Mouse (Mus musculus) lung, embryonic 15.5 days (tissue): ENCODE measurements around the gene Rhoc. TPM values are rescaled to one million over a fixed set of nuclear protein-coding genes. Genes with fewer than 3 reads are reported as not detected.

Experiments
- ATAC-seq: fragments of 200-750 bp; cut with Nextera tagmentation; 2 replicates; pipeline ENCODE4 v1.8.0; 2017; ENCODE audit warnings: moderate number of reproducible peaks, borderline replicate concordance; ENCODE audit not compliant: low FRiP score, low TSS enrichment; ENCODE audit errors: extremely low read depth
- H3K27ac ChIP-seq: fragments of 300-500 bp; sonication (generic); 2 replicates; pipeline ENCODE4 v1.5.1; 2015; ENCODE audit warnings: moderate library complexity, mild to moderate bottlenecking, inconsistent platforms
- H3K27me3 ChIP-seq: fragments of 300-500 bp; sonication (generic); 2 replicates; pipeline ENCODE4 v1.6.1; 2015; ENCODE audit warnings: inconsistent platforms
- H3K36me3 ChIP-seq: fragments of 300-500 bp; sonication (generic); 2 replicates; pipeline ENCODE4 v1.6.1; 2015; ENCODE audit warnings: inconsistent platforms
- H3K4me1 ChIP-seq: fragments of 300-500 bp; sonication (generic); 2 replicates; pipeline ENCODE4 v1.6.1; 2015; ENCODE audit warnings: inconsistent platforms
- H3K4me2 ChIP-seq: fragments of 300-500 bp; sonication (generic); 2 replicates; pipeline ENCODE4 v1.6.1; 2015; ENCODE audit warnings: inconsistent platforms, mild to moderate bottlenecking, moderate library complexity
- H3K4me3 ChIP-seq: fragments of 300-500 bp; sonication (generic); 2 replicates; pipeline ENCODE4 v1.5.1; 2015; ENCODE audit warnings: mild to moderate bottlenecking, inconsistent platforms
- H3K9ac ChIP-seq: fragments of 300-500 bp; sonication (generic); 2 replicates; pipeline ENCODE4 v1.6.1; 2015; ENCODE audit warnings: inconsistent platforms
- H3K9me3 ChIP-seq: fragments of 300-500 bp; sonication (generic); 2 replicates; pipeline ENCODE4 v1.6.1; 2016; ENCODE audit warnings: inconsistent platforms
- WGBS: fragments of 180-500 bp; shearing (Covaris S2); methylation state at CpG from one replicate; pipeline ENCODE4 v1.1.7; 2015; 5-methylcytosine and 5-hydroxymethylcytosine counted together
- polyA plus RNA-seq: library from polyadenylated mRNA; unstranded; fragments of >200 nt; fragmentation: Nextera tagmentation; extraction: Ambion mirVana; gene quantifications from 2 replicates; pipeline ENCODE4 v1.2.1, GENCODE M21; 2015

The Rhoc gene
- polyA plus RNA-seq, 1 experiment from 2014 or later: 151 TPM

DNA sequence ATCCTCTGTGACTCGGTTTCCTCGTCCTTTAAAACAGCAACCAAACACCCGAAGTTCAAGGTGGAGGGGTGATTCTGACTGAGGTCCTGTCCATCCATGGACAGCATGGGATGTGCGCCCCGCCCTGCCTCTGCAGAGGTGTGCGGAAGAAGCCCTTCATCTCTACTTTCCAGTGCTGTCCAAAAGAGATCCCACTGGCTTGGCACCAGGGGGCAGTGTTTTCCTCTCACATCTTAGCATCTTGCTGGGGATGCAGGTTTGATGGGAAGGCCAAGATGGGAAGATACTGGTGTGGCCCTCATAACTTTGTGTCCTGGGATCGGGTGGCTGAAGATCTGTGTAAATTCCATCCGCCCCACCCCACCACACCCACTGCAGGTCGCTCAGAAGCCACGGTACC lies 18.1 kb upstream of the Rhoc start:
- no peak overlapping the region for H3K4me3 ChIP-seq
- no peaks in the 10 kb centered on the region for H3K4me1 ChIP-seq
- H3K27ac ChIP-seq: no peak overlapping the region
- no peaks in the 10 kb centered on the region for H3K9me3 ChIP-seq
- WGBS: 46% methylated on average over 10 of the region's 10 CpGs
- H3K4me2 ChIP-seq: no peak overlapping the region
- H3K27me3 ChIP-seq: 0 out of 2 replicates have a peak, but pooled peaks cover 4% of the 10 kb centered on the region
- no peak for ATAC-seq
- H3K36me3 ChIP-seq: no peaks in the 10 kb centered on the region
- no peak overlapping the region for H3K9ac ChIP-seq

DNA sequence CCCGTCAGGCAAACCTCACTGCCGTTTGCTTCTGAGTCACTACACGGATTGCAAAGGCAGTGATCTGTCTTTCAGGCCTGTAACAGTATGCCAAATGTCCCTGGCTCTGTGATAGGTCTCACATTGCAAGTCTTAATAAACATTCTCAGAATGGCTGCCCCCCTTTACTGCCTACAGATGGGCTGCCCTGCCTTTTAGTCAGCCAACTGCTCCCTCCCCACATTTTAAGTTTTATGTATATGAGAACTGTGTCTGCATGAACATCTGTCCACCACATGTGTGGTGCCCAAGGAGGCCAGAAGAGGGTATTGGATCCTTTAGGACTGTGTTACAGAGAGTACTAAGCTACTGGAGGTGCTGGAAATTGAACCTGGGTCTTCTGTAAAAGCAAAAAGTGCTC lies 17.3 kb upstream of the Rhoc start:
- 41% methylated on average over 3 of the region's 3 CpGs for WGBS

DNA sequence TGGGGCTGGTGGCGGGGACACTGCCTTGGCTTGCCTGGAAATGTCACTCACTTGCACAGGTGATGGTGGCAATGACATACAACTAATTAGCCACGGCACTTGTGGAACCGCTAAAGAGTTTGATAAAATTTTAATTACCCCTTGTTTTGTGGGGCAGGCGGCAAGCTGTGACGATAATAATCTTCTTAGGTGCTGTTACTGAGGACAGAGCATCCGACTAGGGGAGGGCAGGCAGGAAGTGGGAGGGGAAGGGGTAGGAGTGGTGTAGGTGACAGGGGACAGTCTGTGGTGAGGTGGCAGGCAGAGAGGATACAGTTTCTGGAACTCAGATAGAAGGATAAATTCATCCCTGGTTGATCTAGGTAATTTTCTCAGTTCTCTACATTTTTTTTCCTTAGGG lies 16.7 kb upstream of the Rhoc start:
- H3K36me3 ChIP-seq: no peaks in the 10 kb centered on the region
- no peak overlapping the region for H3K4me3 ChIP-seq
- 49% methylated on average over 6 of the region's 6 CpGs for whole genome bisulfite sequencing
- H3K4me2 ChIP-seq: no peak overlapping the region
- ATAC-seq: no peak
- no peak overlapping the region for H3K27ac ChIP-seq
- H3K27me3 ChIP-seq: peaks cover 14% of the 10 kb centered on the region
- no peak overlapping the region for H3K9ac ChIP-seq
- H3K9me3 ChIP-seq: no peaks in the 10 kb centered on the region
- no peaks in the 10 kb centered on the region for H3K4me1 ChIP-seq

More for the DNA sequence above, 17.3 kb upstream of the Rhoc start:
- no peak overlapping the region for H3K9ac ChIP-seq
- H3K9me3 ChIP-seq: no peaks in the 10 kb centered on the region
- H3K4me1 ChIP-seq: no peaks in the 10 kb centered on the region
- no peak for ATAC-seq
- H3K27me3 ChIP-seq: peaks cover 8% of the 10 kb centered on the region
- no peak overlapping the region for H3K4me2 ChIP-seq
- H3K4me3 ChIP-seq: no peak overlapping the region
- H3K27ac ChIP-seq: no peak overlapping the region
- no peaks in the 10 kb centered on the region for H3K36me3 ChIP-seq

DNA sequence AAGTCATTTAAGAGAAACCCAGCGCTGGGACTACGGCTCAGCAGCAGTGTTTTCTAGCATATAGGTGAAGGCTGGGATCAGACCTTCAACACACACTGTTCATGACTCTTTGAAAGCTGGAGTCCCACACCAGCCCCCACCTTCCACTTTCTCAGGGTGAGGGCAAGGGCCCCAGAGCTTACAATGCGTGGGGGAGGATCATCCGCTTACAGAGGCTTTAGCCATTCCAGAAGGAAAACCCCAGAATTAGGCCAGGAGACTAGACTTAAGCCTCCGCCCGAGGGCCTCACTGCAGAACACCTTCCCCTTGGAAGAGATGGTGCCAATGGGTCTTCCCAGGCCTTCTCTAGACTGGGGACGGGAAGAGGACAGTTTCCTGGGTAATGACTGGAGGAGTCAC lies 14.9 kb upstream of the Rhoc start:
- Histone ChIP-seq H3K9ac (no peak overlapping the region), H3K36me3 (no peaks in the 10 kb centered on the region), H3K4me2 (no peak overlapping the region), H3K9me3 (no peaks in the 10 kb centered on the region), H3K4me1 (peaks cover 7% of the 10 kb centered on the region; the same call in 1 of the 2 replicates), H3K4me3 (no peak overlapping the region), H3K27me3 (peaks cover 32% of the 10 kb centered on the region), H3K27ac (no peak overlapping the region)
- ATAC-seq: no peak
- 83% methylated on average over 7 of the region's 7 CpGs for WGBS

DNA sequence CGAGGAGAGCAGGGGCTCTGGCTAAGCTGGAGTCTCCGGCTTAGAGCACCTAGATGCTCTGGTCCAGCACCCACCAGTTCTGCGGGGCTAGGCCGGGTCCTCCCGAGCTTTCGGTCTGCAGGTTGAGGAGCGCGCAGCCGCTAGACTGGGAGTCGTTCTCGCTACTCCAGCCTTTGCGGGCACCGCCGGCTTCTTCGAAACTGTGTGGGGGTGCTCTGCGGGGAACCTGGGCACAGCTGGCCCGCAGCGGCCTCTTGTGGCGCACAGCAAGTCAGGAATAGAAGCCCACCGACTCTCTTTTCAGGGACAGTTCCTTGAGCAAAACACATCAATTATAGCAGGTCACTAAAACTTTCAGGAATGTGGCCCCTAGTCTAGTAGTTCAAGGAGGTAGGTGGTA lies 10.8 kb upstream of the Rhoc start:
- H3K4me2 ChIP-seq: peak overlapping the region; percentile 61
- H3K27ac ChIP-seq: no peak overlapping the region
- peak overlapping the region; percentile 34 for H3K4me3 ChIP-seq
- under 1% methylated on average over 20 of the region's 20 CpGs for WGBS
- no peaks in the 10 kb centered on the region for H3K36me3 ChIP-seq
- peaks cover 69% of the 10 kb centered on the region for H3K27me3 ChIP-seq
- 0 out of 2 replicates have a peak overlapping the region, but pooled peaks have one; percentile 7 for H3K9ac ChIP-seq
- no peak for ATAC-seq
- peaks cover 27% of the 10 kb centered on the region for H3K4me1 ChIP-seq
- H3K9me3 ChIP-seq: no peaks in the 10 kb centered on the region

DNA sequence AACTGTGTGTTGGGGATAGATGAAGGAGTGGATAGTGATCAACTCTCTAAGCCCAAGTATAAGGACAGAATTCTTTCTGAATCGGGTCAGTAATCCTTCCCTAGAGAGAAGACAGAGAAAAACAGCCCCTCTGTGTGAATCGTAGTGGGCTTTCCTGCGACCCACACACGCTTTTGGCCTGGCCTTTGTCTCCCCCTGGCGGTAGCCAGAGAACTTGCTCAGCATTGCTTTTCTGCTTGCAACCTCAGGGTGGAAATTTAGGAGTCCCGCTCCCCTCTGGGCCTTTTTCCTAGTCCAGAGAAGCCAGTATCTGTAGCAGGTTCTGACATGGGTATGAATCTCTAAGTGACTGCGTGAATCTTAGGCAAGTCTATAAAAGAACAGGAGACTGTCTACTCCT lies 8.2 kb upstream of the Rhoc start:
- Histone ChIP-seq H3K4me3 (no peak overlapping the region), H3K9me3 (no peaks in the 10 kb centered on the region), H3K4me1 (peaks cover 29% of the 10 kb centered on the region), H3K36me3 (no peaks in the 10 kb centered on the region), H3K9ac (no peak overlapping the region), H3K4me2 (no peak overlapping the region; the same call in 1 of the 2 replicates), H3K27me3 (peaks cover 84% of the 10 kb centered on the region), H3K27ac (no peak overlapping the region)
- ATAC-seq: no peak
- WGBS: 2% methylated on average over 7 of the region's 7 CpGs

DNA sequence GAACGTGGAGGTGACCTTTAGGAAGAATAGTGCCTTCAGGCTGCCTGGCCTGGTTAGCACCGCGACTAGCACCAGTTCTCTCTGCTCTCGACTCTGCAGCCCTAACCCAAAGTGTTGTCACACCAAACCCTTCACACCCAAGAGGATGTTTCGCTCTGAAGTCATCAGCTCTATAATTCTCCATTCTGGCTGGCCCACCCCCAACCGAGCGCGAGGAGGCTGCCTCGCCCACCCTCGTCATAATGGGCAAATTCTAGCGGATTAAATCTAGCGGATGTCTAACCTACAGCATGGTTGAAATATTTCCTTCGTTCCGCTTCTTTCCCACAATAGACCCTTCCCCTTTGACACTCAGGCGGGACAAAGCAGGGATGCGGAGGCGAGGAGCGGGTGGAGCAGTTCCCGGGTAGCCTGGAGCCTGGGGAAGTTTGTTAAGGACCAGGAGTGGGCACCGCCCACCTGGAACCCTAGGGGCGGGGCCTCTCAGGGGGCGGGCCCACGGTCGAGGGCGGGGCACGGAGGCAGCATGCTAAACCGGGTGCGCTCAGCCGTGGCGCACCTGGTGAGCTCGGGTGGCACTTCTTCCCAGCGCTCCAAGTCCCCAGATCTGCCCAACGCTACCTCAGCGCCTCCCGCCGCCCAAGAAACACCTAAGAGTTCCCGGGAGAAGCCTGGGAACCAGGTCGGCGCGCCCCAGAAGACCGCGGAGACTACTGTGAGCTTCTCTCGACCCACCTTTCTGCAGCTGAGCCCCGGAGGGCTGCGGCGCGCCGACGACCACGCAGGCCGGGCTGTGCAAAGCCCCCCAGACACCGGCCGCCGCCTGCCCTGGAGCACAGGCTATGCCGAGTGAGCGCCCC lies 7.4 kb upstream of the Rhoc start, which contains the start of gene Ppm1j:
Gene Ppm1j (plus strand): TSS at position 496 of the 860 bp plus-strand sequence.
- H3K36me3 ChIP-seq: no peaks in the 10 kb centered on the region
- H3K4me2 ChIP-seq: peak within 1 kb of the TSS; percentile 98
- peaks cover 29% of the 10 kb centered on the region for H3K4me1 ChIP-seq
- peaks cover 81% of the 10 kb centered on the region for H3K27me3 ChIP-seq
- peak; percentile 72 for ATAC-seq
- H3K9ac ChIP-seq: peak within 1 kb of the TSS; percentile 34; the same call in 1 of the 2 replicates
- WGBS: 1% methylated on average over 54 of the region's 56 CpGs
- no peaks in the 10 kb centered on the region for H3K9me3 ChIP-seq
- H3K27ac ChIP-seq: no peak within 1 kb of the TSS
- peak within 1 kb of the TSS; percentile 49 for H3K4me3 ChIP-seq

DNA sequence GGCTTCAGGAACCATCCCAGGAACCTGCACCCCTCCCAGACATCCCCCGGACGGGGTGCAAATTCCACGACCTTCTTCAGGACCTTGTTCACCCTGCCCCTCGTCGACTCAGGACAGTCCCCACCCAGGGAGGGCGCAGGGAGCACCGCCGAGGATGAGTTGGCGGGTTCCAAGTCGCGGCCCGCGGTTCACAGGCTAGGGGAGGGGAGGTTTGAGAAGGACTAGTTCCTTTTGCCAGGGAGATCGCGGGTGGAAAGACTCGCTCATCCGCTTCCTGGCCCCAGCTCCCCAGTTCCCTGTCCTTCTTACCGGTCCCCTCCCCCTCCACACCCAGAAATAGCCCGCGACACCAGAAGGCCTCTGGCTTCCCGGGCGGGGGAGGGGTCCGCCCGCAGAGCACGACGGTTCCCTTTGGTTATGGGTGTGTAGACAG lies 6.7 kb upstream of the Rhoc start, which contains the start of gene Fam19a3:
Gene Fam19a3 (minus strand): TSS at position 370 of the 433 bp plus-strand sequence.
- Histone ChIP-seq H3K4me1 (peaks cover 29% of the 10 kb centered on the region), H3K9ac (peak within 1 kb of the TSS; percentile 34; the same call in 1 of the 2 replicates), H3K4me2 (peak within 1 kb of the TSS; percentile 98), H3K27me3 (peaks cover 74% of the 10 kb centered on the region), H3K9me3 (no peaks in the 10 kb centered on the region), H3K36me3 (no peaks in the 10 kb centered on the region), H3K4me3 (peak within 1 kb of the TSS; percentile 49), H3K27ac (no peak within 1 kb of the TSS)
- ATAC-seq: 0 out of 2 replicates have a peak, but pooled peaks have one; percentile 1
- under 1% methylated on average over 26 of the region's 26 CpGs for whole genome bisulfite sequencing

DNA sequence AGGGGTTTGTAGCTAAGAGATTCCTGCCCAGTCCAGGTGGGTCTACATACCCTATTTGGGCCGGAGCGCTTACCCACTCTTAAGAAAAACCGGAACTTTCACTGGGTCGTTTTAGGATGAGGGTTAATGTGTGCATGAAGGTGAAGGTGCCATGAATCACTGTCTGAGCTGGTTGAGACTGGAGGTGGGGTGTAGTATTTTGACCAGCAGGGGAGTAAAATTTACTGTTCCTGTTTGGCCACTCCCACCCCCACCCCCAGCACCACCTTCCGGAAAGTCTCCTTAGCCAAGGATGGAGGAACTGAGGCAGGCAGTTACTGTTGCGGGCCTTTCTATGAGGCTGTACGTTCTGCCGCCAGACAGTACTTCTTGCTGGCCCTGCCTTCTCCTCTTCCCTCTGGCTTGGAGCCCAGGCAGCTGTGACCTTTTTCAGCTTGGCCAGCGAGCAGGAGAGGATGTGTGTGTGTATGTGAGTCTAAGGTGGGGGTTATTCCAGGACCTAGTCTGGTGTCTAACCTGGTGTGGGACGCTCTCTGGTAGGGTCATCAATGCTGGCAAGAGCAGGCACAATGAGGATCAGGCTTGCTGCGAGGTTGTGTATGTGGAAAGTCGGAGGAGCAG lies 6.0 kb upstream of the Rhoc start:
- peak overlapping the region; percentile 49 for H3K4me3 ChIP-seq
- H3K4me1 ChIP-seq: peaks cover 27% of the 10 kb centered on the region
- WGBS: 20% methylated on average over 12 of the region's 12 CpGs
- peaks cover 67% of the 10 kb centered on the region for H3K27me3 ChIP-seq
- ATAC-seq: no peak
- no peaks in the 10 kb centered on the region for H3K9me3 ChIP-seq
- H3K27ac ChIP-seq: no peak overlapping the region
- no peaks in the 10 kb centered on the region for H3K36me3 ChIP-seq
- 0 out of 2 replicates have a peak overlapping the region, but pooled peaks have one; percentile 34 for H3K9ac ChIP-seq
- H3K4me2 ChIP-seq: peak overlapping the region; percentile 98

DNA sequence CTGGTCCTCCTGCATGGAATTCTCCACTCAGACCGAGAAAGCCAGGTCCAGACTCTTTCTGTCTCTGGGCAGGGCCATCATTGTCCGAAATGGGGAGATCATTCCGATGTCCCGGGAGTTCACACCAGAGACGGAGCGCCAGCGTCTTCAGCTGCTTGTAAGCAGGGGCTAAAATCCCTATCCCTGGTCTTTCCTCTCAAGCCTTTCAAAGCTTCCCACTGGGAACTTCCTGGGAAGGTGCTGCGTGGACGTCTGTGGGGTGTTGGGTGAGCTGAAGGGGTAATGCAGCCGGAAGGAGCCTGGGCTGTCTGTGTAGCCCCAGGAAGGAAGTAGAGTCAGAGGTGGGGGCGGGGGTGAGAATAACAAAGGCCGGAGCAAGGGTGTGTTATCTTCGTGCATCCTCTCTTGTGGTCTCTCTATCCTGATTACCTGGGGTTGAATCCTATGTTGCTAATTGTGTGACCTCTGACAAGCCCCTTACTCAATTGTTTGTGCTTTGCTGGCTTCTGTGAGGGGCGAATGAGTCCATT lies 4.1 kb upstream of the Rhoc start:
- H3K36me3 ChIP-seq: no peaks in the 10 kb centered on the region
- H3K27ac ChIP-seq: no peak overlapping the region
- no peak overlapping the region for H3K9ac ChIP-seq
- 32% methylated on average over 14 of the region's 14 CpGs for WGBS
- H3K4me2 ChIP-seq: no peak overlapping the region; the same call in 1 of the 2 replicates
- H3K4me3 ChIP-seq: no peak overlapping the region
- ATAC-seq: no peak
- H3K4me1 ChIP-seq: peaks cover 30% of the 10 kb centered on the region
- peaks cover 48% of the 10 kb centered on the region for H3K27me3 ChIP-seq
- no peaks in the 10 kb centered on the region for H3K9me3 ChIP-seq

DNA sequence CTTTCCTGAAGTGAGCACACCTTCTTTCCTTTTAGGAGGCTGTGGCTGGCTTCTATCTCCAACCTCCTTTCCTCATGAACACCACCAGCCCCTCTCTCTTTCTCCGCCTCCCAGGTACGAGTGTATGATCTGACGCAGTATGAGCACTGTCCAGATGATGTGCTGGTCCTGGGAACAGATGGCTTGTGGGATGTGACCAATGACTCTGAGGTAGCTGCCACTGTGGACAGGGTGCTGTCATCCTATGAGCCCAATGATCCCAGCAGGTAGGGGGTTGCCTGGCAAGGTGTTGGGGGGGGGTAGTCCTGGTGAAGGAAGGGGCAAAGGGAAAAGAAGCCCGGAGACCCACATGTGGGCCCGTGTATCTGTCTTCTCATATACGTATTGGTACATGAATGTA lies 2.9 kb upstream of the Rhoc start:
- Histone ChIP-seq H3K9me3 (no peaks in the 10 kb centered on the region), H3K4me1 (peaks cover 35% of the 10 kb centered on the region), H3K36me3 (no peaks in the 10 kb centered on the region), H3K9ac (no peak overlapping the region), H3K4me3 (no peak overlapping the region), H3K27ac (no peak overlapping the region), H3K4me2 (no peak overlapping the region), H3K27me3 (peaks cover 36% of the 10 kb centered on the region)
- ATAC-seq: no peak
- WGBS: 88% methylated on average over 6 of the region's 6 CpGs
